Mouse (Mus musculus): ENCODE data around the gene Daam1. TPM values are rescaled to one million over a fixed set of nuclear protein-coding genes. Genes with fewer than 3 reads are reported as not detected.

Daam1 gene
- polyA plus RNA-seq, 1 experiment from 2014 or later, result 19.7 TPM

- Histone ChIP-seq H3K4me1 (replicated peaks) (peaks cover 42% of the 10 kb centered on the region), H3K9me3 (no peaks in the 10 kb centered on the region), H3K27me3 (no peaks in the 10 kb centered on the region), H3K4me3 (no peak overlapping the region), H3K36me3 (no peaks in the 10 kb centered on the region), H3K27ac (replicated peaks) (no peak overlapping the region), H3K4me2 (no peak overlapping the region), H3K9ac (no peak overlapping the region)
- WGBS, result 70% methylated on average over 2 of the region's 2 CpGs
- no peak for ATAC-seq (ENCODE audit: low read depth)
Measured at GRCm38 (mm10) chr12:71929876-71930275, 99.0 kb downstream of the Daam1 start.

DNA sequence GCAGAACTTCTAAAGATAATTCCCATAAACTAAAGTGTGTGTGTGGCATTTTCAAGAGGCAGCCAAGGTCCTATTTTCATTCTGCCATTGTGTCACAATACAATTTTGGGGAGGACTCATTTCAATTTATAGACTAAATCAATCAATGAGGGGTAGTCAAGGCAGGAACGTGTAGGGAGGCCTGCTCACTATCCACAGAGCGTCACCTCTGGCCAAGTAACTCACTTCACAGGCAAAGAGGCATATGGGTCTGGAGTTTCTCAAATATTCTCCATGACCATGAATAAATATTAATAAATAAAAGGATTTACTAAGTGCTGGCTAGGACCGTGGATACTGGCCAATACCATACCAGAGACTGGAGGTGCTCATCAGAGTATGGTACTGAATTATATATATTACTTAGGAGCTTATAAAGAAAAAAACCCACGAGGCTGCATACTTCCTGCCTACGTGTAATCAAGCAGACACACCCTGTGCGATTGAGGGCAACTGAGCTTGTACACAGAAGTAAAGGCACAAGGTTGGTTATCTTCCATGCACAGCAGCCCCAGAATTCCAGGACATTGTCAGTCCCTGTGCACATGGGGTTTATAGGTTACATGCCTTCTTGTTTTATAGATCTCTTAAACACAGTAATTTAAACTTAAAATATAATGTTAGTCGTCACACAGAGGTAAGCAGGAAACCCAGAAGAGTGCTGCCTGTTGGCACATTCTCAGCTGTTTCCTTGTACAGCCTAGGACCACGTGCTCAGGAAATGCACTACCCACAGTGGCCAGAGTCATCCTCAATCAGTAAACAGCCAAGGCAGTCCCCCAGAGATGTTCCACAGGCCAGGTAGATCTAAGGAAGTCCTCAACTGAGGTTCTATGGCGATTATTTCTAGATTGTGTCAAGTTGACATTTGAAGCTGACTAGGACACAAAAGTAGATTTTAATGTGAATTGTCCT lies 101.8 kb downstream of the Daam1 start:
- Histone ChIP-seq H3K4me1 (replicated peaks) (peaks cover 15% of the 10 kb centered on the region), H3K27ac (replicated peaks) (no peak overlapping the region), H3K4me3 (no peak overlapping the region), H3K9ac (no peak overlapping the region), H3K4me2 (no peak overlapping the region), H3K27me3 (no peaks in the 10 kb centered on the region), H3K9me3 (no peaks in the 10 kb centered on the region), H3K36me3 (peaks cover 13% of the 10 kb centered on the region; the same call in 1 of the 2 replicates)
- no peak for ATAC-seq (ENCODE audit: low read depth)
- 87% methylated on average over 9 of the region's 9 CpGs for WGBS

GRCm38 (mm10) chr12:71933989-71934645 lies 103.2 kb downstream of the Daam1 start:
- 75% methylated on average over 6 of the region's 6 CpGs for WGBS
- ATAC-seq (ENCODE audit: low read depth), result no peak
- H3K27ac ChIP-seq (replicated peaks), result 0 out of 2 replicates have a peak overlapping the region, but pooled peaks have one; percentile 24

GRCm38 (mm10) chr12:71936636-71937035 lies 105.8 kb downstream of the Daam1 start:
- ATAC-seq (ENCODE audit: low read depth), result no peak
- no peak overlapping the region for H3K9ac ChIP-seq
- peaks cover 11% of the 10 kb centered on the region for H3K4me1 ChIP-seq (replicated peaks)
- peaks cover 25% of the 10 kb centered on the region for H3K36me3 ChIP-seq
- 94% methylated on average over 1 of the region's 1 CpGs for WGBS
- no peak overlapping the region for H3K27ac ChIP-seq (replicated peaks)
- no peak overlapping the region for H3K4me2 ChIP-seq
- H3K27me3 ChIP-seq, result no peaks in the 10 kb centered on the region
- no peaks in the 10 kb centered on the region for H3K9me3 ChIP-seq
- H3K4me3 ChIP-seq, result no peak overlapping the region

More at GRCm38 (mm10) chr12:71933989-71934645, 103.2 kb downstream of the Daam1 start:
- H3K9me3 ChIP-seq, result no peaks in the 10 kb centered on the region
- H3K9ac ChIP-seq, result no peak overlapping the region
- H3K4me3 ChIP-seq, result no peak overlapping the region
- peaks cover 25% of the 10 kb centered on the region for H3K36me3 ChIP-seq
- H3K4me2 ChIP-seq, result no peak overlapping the region
- peaks cover 15% of the 10 kb centered on the region for H3K4me1 ChIP-seq (replicated peaks)
- H3K27me3 ChIP-seq, result no peaks in the 10 kb centered on the region

DNA sequence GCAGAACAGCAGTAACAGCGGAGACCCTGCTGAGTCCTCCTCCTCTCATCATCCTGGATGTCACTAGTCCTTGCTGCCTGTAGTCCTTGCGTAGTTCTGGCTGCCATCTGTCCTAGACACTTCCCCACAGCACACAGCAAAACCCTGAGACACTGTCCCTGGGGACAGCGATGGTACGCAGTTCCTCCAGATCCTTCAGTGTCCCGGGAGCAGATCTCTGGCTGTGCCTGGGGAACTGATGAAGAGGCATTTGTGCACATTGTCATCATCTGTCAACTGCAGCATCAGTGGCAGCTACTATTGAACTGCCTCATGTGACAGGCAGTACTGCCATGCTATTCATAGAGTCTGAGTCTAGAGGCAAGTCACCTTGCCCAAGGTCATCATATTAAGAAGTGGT lies 107.6 kb downstream of the Daam1 start:
- Histone ChIP-seq H3K27ac (replicated peaks) (no peak overlapping the region), H3K36me3 (peaks cover 37% of the 10 kb centered on the region), H3K27me3 (no peaks in the 10 kb centered on the region), H3K4me3 (no peak overlapping the region), H3K4me2 (no peak overlapping the region), H3K9me3 (no peaks in the 10 kb centered on the region), H3K4me1 (replicated peaks) (peaks cover 11% of the 10 kb centered on the region), H3K9ac (no peak overlapping the region)
- 77% methylated on average over 5 of the region's 5 CpGs for WGBS
- ATAC-seq (ENCODE audit: low read depth), result no peak

DNA sequence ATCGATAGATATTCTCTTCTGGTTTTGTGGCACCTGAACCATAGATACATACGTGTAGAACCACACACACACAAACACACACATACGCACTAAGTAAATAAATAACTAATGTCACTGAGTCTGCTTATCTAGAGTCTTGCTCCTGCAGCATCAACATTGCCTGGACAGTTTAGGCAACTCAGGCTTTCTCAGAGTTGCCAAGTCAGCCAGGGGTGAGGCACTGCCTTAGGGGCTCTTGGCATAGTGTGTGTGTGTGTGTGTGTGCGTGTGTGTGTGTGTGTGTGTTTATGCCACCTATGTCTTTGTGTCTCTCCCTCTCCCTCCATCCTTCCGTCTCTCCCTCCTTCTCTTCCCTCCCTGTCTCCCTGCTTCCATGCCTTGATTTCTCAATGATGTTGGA lies 110.4 kb downstream of the Daam1 start:
- Histone ChIP-seq H3K36me3 (peaks cover 63% of the 10 kb centered on the region), H3K27ac (replicated peaks) (no peak overlapping the region), H3K9me3 (no peaks in the 10 kb centered on the region), H3K4me1 (replicated peaks) (peaks cover 6% of the 10 kb centered on the region; the same call in 1 of the 2 replicates), H3K4me3 (no peak overlapping the region), H3K27me3 (no peaks in the 10 kb centered on the region), H3K9ac (no peak overlapping the region), H3K4me2 (no peak overlapping the region)
- no peak for ATAC-seq (ENCODE audit: low read depth)
- 97% methylated on average over 5 of the region's 5 CpGs for WGBS

DNA sequence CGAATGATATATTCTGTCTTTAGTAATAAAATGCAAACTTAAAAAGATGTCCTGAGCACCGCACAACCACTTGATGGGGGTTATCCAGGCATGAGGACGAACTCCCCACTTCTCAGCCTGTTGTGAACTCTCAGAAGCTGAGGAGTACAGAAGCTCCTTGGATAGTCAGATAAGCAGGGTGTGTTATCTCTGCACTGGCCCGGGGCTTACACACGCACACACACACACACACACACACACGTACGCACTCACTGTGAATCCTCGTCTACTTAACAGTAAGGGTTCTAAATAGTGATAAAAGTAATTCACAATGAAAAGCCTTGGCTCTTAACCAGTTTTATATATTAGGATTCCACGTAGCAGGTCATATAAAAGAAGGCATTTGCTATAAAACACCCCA lies 112.2 kb downstream of the Daam1 start:
- Histone ChIP-seq H3K36me3 (peaks cover 66% of the 10 kb centered on the region), H3K9ac (no peak overlapping the region), H3K27ac (replicated peaks) (no peak overlapping the region), H3K4me1 (replicated peaks) (peaks cover 6% of the 10 kb centered on the region; the same call in 1 of the 2 replicates), H3K9me3 (no peaks in the 10 kb centered on the region), H3K4me2 (no peak overlapping the region), H3K4me3 (no peak overlapping the region), H3K27me3 (no peaks in the 10 kb centered on the region)
- WGBS, result 92% methylated on average over 9 of the region's 9 CpGs
- ATAC-seq (ENCODE audit: low read depth), result no peak

DNA sequence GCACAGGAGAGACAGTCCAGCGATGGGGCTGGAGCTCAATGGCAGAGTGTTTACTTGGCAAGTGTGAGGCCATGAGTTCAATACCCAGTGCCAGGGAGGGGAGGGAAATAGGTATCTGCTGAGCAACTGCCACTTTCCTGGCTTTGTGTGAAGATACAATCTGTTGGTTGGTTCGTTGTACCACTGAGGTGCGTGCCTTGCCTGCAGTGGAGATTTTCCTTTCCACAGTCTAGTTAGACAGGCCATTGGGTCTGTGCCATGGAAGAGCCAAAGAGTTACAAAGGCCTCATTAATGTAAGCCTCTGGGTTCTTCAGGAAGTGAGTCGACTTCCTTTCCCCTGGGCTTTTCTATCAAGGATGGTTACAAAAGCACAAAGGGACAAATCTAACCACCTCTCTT lies 112.8 kb downstream of the Daam1 start:
- ATAC-seq (ENCODE audit: low read depth), result no peak
- Histone ChIP-seq H3K4me1 (replicated peaks) (peaks cover 6% of the 10 kb centered on the region; the same call in 1 of the 2 replicates), H3K36me3 (peaks cover 66% of the 10 kb centered on the region), H3K4me3 (no peak overlapping the region), H3K9ac (no peak overlapping the region), H3K27me3 (no peaks in the 10 kb centered on the region), H3K4me2 (no peak overlapping the region), H3K27ac (replicated peaks) (no peak overlapping the region), H3K9me3 (no peaks in the 10 kb centered on the region)
- WGBS, result 89% methylated on average over 4 of the region's 4 CpGs

- no peak overlapping the region for H3K9ac ChIP-seq
- peaks cover 6% of the 10 kb centered on the region; the same call in 1 of the 2 replicates for H3K4me1 ChIP-seq (replicated peaks)
- peaks cover 82% of the 10 kb centered on the region for H3K36me3 ChIP-seq
- H3K27ac ChIP-seq (replicated peaks), result no peak overlapping the region
- no peaks in the 10 kb centered on the region for H3K27me3 ChIP-seq
- 85% methylated on average over 7 of the region's 7 CpGs for WGBS
- no peaks in the 10 kb centered on the region for H3K9me3 ChIP-seq
- ATAC-seq (ENCODE audit: low read depth), result no peak
- H3K4me2 ChIP-seq, result no peak overlapping the region
- no peak overlapping the region for H3K4me3 ChIP-seq
Measured at GRCm38 (mm10) chr12:71945844-71946243, 115.0 kb downstream of the Daam1 start.

DNA sequence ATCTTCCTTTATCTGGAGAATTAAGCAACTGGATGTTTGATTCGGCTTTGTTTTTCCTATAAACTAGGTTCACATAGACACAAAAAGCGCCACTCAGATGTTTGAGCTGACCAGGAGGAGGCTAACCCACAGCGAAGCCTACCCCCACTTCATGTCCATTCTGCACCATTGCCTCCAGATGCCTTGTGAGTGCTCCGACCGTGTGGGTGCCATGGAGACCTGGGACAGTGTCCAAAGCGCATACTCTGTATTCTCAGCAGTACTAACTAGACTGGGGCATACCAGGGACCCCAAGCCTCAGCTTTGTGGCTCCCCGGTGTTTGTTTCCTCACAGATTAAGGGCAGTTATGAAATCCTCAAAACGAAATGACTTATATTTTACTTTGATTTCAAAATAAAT lies 115.6 kb downstream of the Daam1 start:
- peaks cover 88% of the 10 kb centered on the region for H3K36me3 ChIP-seq
- no peak overlapping the region for H3K9ac ChIP-seq
- no peak overlapping the region for H3K4me3 ChIP-seq
- WGBS, result 78% methylated on average over 8 of the region's 8 CpGs
- ATAC-seq (ENCODE audit: low read depth), result peak; percentile 87; the same call in 1 of the 2 replicates
- H3K9me3 ChIP-seq, result no peaks in the 10 kb centered on the region
- H3K27ac ChIP-seq (replicated peaks), result no peak overlapping the region
- H3K4me2 ChIP-seq, result no peak overlapping the region
- no peaks in the 10 kb centered on the region for H3K27me3 ChIP-seq
- H3K4me1 ChIP-seq (replicated peaks), result peaks cover 6% of the 10 kb centered on the region; the same call in 1 of the 2 replicates

DNA sequence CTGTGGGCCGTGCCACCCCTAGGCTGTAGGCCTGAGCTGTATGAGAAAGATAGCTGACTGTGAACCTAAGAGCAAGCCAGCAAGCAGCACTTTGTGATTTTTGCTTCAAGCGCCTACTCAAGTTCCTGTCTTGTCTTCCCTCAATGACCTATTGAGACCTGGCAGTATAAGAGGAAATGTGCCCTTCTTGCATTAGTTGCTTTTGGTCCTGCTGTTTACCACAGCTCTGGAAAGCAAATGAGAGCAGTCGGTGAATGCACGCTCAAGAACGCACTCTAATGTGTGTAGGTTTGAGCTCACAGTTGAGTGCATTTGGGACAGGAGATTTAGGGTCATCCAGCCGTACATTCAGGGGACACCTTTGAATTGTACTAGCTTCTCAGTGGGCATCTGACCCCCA lies 118.1 kb downstream of the Daam1 start:
- 93% methylated on average over 6 of the region's 6 CpGs for WGBS
- H3K4me1 ChIP-seq (replicated peaks), result peaks cover 16% of the 10 kb centered on the region
- H3K27me3 ChIP-seq, result no peaks in the 10 kb centered on the region
- no peak overlapping the region for H3K4me3 ChIP-seq
- no peak overlapping the region for H3K9ac ChIP-seq
- no peak overlapping the region for H3K4me2 ChIP-seq
- no peak overlapping the region for H3K27ac ChIP-seq (replicated peaks)
- H3K9me3 ChIP-seq, result no peaks in the 10 kb centered on the region
- no peak for ATAC-seq (ENCODE audit: low read depth)
- peaks cover 95% of the 10 kb centered on the region for H3K36me3 ChIP-seq

- Histone ChIP-seq H3K9me3 (no peaks in the 10 kb centered on the region), H3K4me3 (no peak overlapping the region), H3K9ac (no peak overlapping the region), H3K27me3 (no peaks in the 10 kb centered on the region), H3K36me3 (peaks cover 89% of the 10 kb centered on the region), H3K4me1 (replicated peaks) (peaks cover 22% of the 10 kb centered on the region), H3K4me2 (no peak overlapping the region), H3K27ac (replicated peaks) (no peak overlapping the region)
- no peak for ATAC-seq (ENCODE audit: low read depth)
- 94% methylated on average over 6 of the region's 6 CpGs for WGBS
Measured at GRCm38 (mm10) chr12:71949606-71950005, 118.7 kb downstream of the Daam1 start.
